In the genomic region with DNA sequence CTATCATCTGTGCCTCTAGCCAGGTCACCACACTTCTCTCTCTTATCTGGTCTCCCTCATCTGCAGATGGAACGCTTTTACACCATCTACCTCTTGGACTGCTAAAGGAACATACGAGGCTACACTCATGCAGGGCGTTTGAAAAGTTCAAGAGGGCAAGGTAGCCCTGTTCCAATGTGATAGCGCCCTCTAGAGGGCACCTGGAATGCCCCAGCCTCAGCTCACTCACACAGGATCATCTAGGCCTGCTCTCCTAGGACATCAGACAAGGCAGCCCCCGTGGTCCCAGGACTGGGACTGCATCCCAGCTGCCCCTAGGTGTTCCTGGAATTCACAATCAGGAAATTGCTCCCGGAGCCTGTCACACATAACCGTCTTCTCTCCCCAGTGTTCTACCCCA, we compare ENCODE assay signal across 12 mouse cellular contexts. TPM values are rescaled to one million over a fixed set of nuclear protein-coding genes. Genes with fewer than 3 reads are reported as not detected.
DNase-seq lines count a peak whose midpoint lies in the region; TF ChIP-seq lines count a peak whose summit lies in the region.
"Had no signal": no experiment of that assay in that cellular context is flagged by ENCODE, and none has a peak within 500 bp of the region (broad histone marks: within the 10 kb centered on the region; RNA-seq: fewer than 3 reads in every experiment).

No protein-coding gene starts in this region.

- H3K36me3 ChIP-seq in ES-E14 (ENCODE audit: control insufficient read depth, insufficient read depth, low read length, poor library complexity, severe bottlenecking) = peaks cover 9% of the 10 kb centered on the region; the same call in 1 of the 2 replicates
- H3K36me3 ChIP-seq: liver, embryonic 15.5 days had no signal

- H3K4me3 ChIP-seq in cerebellum, adult 2 months (replicated peaks; ENCODE audit: insufficient read depth, low read depth, low read length) = no peak overlapping the region
- no peak overlapping the region for H3K4me3 ChIP-seq in left cerebral cortex, adult 2 months
- no peak overlapping the region for H3K4me3 ChIP-seq in ES-E14 (ENCODE audit: insufficient read depth in 1 of 2, low read depth in 1 of 2, low read length in 2 of 2, poor library complexity in 1 of 2, severe bottlenecking in 1 of 2)
- H3K4me3 ChIP-seq: embryonic facial prominence, embryonic 13.5 days; liver, embryonic 15.5 days; myocyte had no signal

- H3K27me3 ChIP-seq in cerebellum, adult 2 months (ENCODE audit: control insufficient read depth, insufficient read depth, low read length) = no peaks in the 10 kb centered on the region
- H3K27me3 ChIP-seq: embryonic facial prominence, embryonic 13.5 days; liver, embryonic 15.5 days had no signal

- no peak for TF ChIP-seq POLR2A in cerebellum, adult 2 months (IDR thresholded peaks at IDR 0.05; ENCODE audit: borderline replicate concordance, insufficient read depth, low read length)

- H3K27ac ChIP-seq in cerebellum, adult 2 months (ENCODE audit: insufficient read depth, low read length) = no peak overlapping the region
- H3K27ac ChIP-seq in left cerebral cortex, adult 2 months = no peak overlapping the region
- no peak overlapping the region; the same call in 1 of the 2 replicates for H3K27ac ChIP-seq in ES-E14 (ENCODE audit: insufficient read depth, low read depth, low read length, poor library complexity, severe bottlenecking)
- H3K27ac ChIP-seq: embryonic facial prominence, embryonic 13.5 days; liver, embryonic 15.5 days had no signal

- 46% methylated on average over 7 of the region's 7 CpGs for WGBS in cerebellum, adult 2 months

- in situ Hi-C loops in ES-E14 (cut with MboI; ENCODE audit: low sequenced_read_pairs in 2 of 2, unreplicated experiment in 2 of 2) = no loop called here

- no peaks in the 10 kb centered on the region for H3K9me3 ChIP-seq in ES-E14 (ENCODE audit: control insufficient read depth, insufficient read depth, low read depth, low read length)
- H3K9me3 ChIP-seq: liver, embryonic 15.5 days had no signal

- DNase-seq in cerebellum, adult 2 months = peak in 1 of 2 experiments; percentile 40
- no peak for DNase-seq in cerebellum, postnatal 10 days
- DNase-seq in left cerebral cortex, adult 2 months (ENCODE audit: extremely low spot score in 1 of 2, low spot score in 2 of 2) = no peak
- DNase-seq in left cerebral cortex, adult 11 months (ENCODE audit: low spot score) = no peak
- peak; percentile 43 for DNase-seq in ES-E14 (ENCODE audit: low read depth, low spot score)
- DNase-seq in lung, postnatal 36 days = peak; percentile 49
- DNase-seq in embryo, embryonic 11 days = no peak
- no peak for DNase-seq in gastrocnemius, postnatal 36 days
- DNase-seq: heart, adult 11 months had no signal

- TF ChIP-seq CTCF in cerebellum, adult 2 months (IDR thresholded peaks at IDR 0.05; ENCODE audit: borderline replicate concordance, insufficient read depth, low read depth, low read length) = peak; percentile 53
- peak; percentile 52 for TF ChIP-seq CTCF in left cerebral cortex, adult 2 months (IDR thresholded peaks at IDR 0.05)

- peaks cover 67% of the 10 kb centered on the region for H3K4me1 ChIP-seq in cerebellum, adult 2 months (ENCODE audit: control insufficient read depth, insufficient read depth, low read length)
- peaks cover 0 to 18% of the 10 kb centered on the region in 2 experiments; a peak in 3 of 4 replicates for H3K4me1 ChIP-seq in ES-E14 (ENCODE audit: control insufficient read depth in 2 of 2, insufficient read depth in 2 of 2, low read length in 2 of 2, poor library complexity in 1 of 2)
- H3K4me1 ChIP-seq: liver, embryonic 15.5 days had no signal

- no peak overlapping the region for H3K9ac ChIP-seq in ES-E14 (ENCODE audit: insufficient read depth, low read depth, low read length, poor library complexity, severe bottlenecking)
- H3K9ac ChIP-seq: embryonic facial prominence, embryonic 13.5 days; liver, embryonic 15.5 days had no signal

- intact Hi-C loops in left cerebral cortex, adult 2 months (cut with DNase I) = no loop called here
- intact Hi-C loops in gastrocnemius, postnatal 36 days (cut with DNase I) = loop anchor here (5.0 kb wide), 1 partner anchor 81 kb away; no protein-coding TSS in a partner anchor

TF ChIP-seq in ES-E14, 5 proteins besides CTCF, POLR2A, EP300 and RAD21:
- no peak for TF ChIP-seq CHD2 (IDR thresholded peaks at IDR 0.05; ENCODE audit: low read depth, low read length)
- no peak for TF ChIP-seq ZNF384 (IDR thresholded peaks at IDR 0.05; ENCODE audit: low read depth, low read length)
- TF ChIP-seq HCFC1 (IDR thresholded peaks at IDR 0.05; ENCODE audit: borderline replicate concordance, insufficient read depth, low read length) = no peak

RNA-seq across cellular contexts. Expression of a gene that starts 41.6 kb away (rescaled TPM):
- polyA plus RNA-seq in cerebellum, adult 2 months (2012; rRNA removed) = 187 and 216 TPM in 2 replicates
- 100 to 1,000 TPM; 176 to 177 TPM for total RNA-seq in left cerebral cortex, adult 2 months (2021)
- 11.9 and 26.5 TPM in 2 replicates for total RNA-seq in ES-E14 (2012; rRNA removed)
- not detected for total RNA-seq in gastrocnemius, postnatal 36 days (2021)
- polyA plus RNA-seq: myocyte had no signal

Comparison
In these comparisons a context has a peak if more than half of its experiments do, and no peak if none do; other contexts are left out.
1. DNase-seq: peak in ES-E14 (single experiment) and lung, postnatal 36 days (single experiment); none in cerebellum, postnatal 10 days (0 of 2), left cerebral cortex, adult 2 months (0 of 2), left cerebral cortex, adult 11 months (single experiment), embryo, embryonic 11 days (single experiment) and gastrocnemius, postnatal 36 days (0 of 2).